Mouse (Mus musculus): ENCODE data around the gene Mepe. TPM values are rescaled to one million over a fixed set of nuclear protein-coding genes. Genes with fewer than 3 reads are reported as not detected.

Mepe gene
- total and polyA plus RNA-seq, 2 experiments from 2014 or later: not detected

DNA sequence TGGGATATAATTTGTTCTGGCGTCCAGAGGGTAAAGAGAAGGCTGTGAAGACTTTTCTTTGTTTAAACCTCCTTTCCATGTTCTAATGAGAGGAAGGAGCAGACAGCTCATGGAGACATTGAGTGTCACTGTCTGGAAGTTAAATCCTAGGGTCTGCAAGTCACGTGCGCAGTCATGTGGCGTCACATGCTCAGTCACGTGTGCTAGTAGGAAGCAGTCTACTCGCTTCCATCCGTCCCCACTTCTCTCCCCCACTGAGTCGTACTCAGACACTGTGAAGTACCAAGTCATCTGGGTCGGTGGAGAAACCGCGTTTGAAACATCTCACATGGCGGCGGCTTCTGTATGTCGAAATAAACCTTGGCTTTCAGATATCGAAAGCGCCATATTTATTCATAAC is 60.4 kb downstream of the Mepe start:
- WGBS: 93% methylated on average over 16 of the region's 16 CpGs
- DNase-seq (ENCODE audit: low spot score): no peak

DNA sequence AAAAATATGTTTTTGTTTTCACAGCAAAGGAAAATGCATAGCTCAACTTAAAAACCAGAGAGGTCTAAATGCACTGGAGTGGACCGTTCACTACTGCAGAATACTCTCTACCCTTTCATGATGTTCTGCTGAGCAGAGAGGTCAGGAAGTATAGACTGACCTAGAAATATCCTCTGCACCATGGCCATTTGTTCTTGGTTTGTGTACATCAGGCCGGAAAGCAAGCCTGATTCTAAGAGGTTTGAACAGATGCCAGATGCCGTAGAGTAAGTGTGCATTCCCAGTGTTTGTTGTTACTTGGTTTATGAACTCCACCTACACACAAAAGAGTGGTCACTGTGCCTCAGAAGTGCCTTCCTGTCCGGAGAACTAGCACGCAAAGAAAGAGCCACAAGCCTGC is 61.8 kb downstream of the Mepe start:
- Histone ChIP-seq H3K4me1 (ENCODE audit: insufficient read depth, low read length) (no peaks in the 10 kb centered on the region), H3K27me3 (ENCODE audit: insufficient read depth, low read length) (no peaks in the 10 kb centered on the region), H3K4me2 (ENCODE audit: low read depth, low read length, poor library complexity, severe bottlenecking) (no peak overlapping the region), H3K4me3 (ENCODE audit: low read depth, low read length) (no peak overlapping the region), H3K9ac (replicated peaks; ENCODE audit: low read length, poor library complexity, severe bottlenecking) (no peak overlapping the region), H3K9me3 (ENCODE audit: low read length) (no peaks in the 10 kb centered on the region), H3K27ac (ENCODE audit: low read depth, low read length) (no peak overlapping the region), H3K36me3 (ENCODE audit: insufficient read depth, low read length) (no peaks in the 10 kb centered on the region)
- no peak for TF ChIP-seq CTCF (IDR thresholded peaks at IDR 0.05)
- WGBS: 83% methylated on average over 5 of the region's 5 CpGs
- ATAC-seq (ENCODE audit: low FRiP score) (no peak), DNase-seq (ENCODE audit: low spot score) (no peak)

More for the DNA sequence above, 60.4 kb downstream of the Mepe start:
- no peak for ATAC-seq (ENCODE audit: low FRiP score)
- TF ChIP-seq CTCF (IDR thresholded peaks at IDR 0.05): no peak
- H3K9ac ChIP-seq (replicated peaks; ENCODE audit: low read length, poor library complexity, severe bottlenecking): no peak overlapping the region
- H3K4me1 ChIP-seq (ENCODE audit: insufficient read depth, low read length): no peaks in the 10 kb centered on the region
- no peak overlapping the region for H3K4me3 ChIP-seq (ENCODE audit: low read depth, low read length)
- no peak overlapping the region for H3K4me2 ChIP-seq (ENCODE audit: low read depth, low read length, poor library complexity, severe bottlenecking)
- H3K27ac ChIP-seq (ENCODE audit: low read depth, low read length): no peak overlapping the region
- H3K27me3 ChIP-seq (ENCODE audit: insufficient read depth, low read length): no peaks in the 10 kb centered on the region
- no peaks in the 10 kb centered on the region for H3K36me3 ChIP-seq (ENCODE audit: insufficient read depth, low read length)
- no peaks in the 10 kb centered on the region for H3K9me3 ChIP-seq (ENCODE audit: low read length)

Small RNAs within 50 kb of the gene (microRNA-seq; reads per million reads assigned to microRNA genes)
- gene Gm23616 (ENCODE audit: borderline number of aligned reads): not detected

Other genes with a start within 250 kb of the Mepe start
- not detected in 2 replicates for gene Gm17660, start 247.7 kb upstream of the Mepe start, total RNA-seq (2014; rRNA removed)
- gene Gm17660, start 247.7 kb upstream of the Mepe start, polyA plus RNA-seq (2015; fragmentation: Nextera tagmentation; extraction: Ambion mirVana): 0.83 and 1.1 TPM in 2 replicates
- 438 and 529 TPM in 2 replicates for gene Sparcl1, start 211.6 kb upstream of the Mepe start, total RNA-seq (2014; rRNA removed)
- gene Sparcl1, start 211.6 kb upstream of the Mepe start, polyA plus RNA-seq (2015; fragmentation: Nextera tagmentation; extraction: Ambion mirVana): 358 and 444 TPM in 2 replicates
- gene Dspp, start 154.6 kb upstream of the Mepe start, total RNA-seq (2014; rRNA removed): not detected in 2 replicates
- not detected in 2 replicates for gene Dspp, start 154.6 kb upstream of the Mepe start, polyA plus RNA-seq (2015; fragmentation: Nextera tagmentation; extraction: Ambion mirVana)
- gene Dmp1, start 122.7 kb upstream of the Mepe start, total RNA-seq (2014; rRNA removed): not detected in 2 replicates
- gene Dmp1, start 122.7 kb upstream of the Mepe start, polyA plus RNA-seq (2015; fragmentation: Nextera tagmentation; extraction: Ambion mirVana): 0.23 and 0.28 TPM in 2 replicates
- gene Ibsp, start 26.2 kb upstream of the Mepe start, total RNA-seq (2014; rRNA removed): 0.16 TPM in 1 of 2 replicates, not detected in the other
- 0.10 TPM in 1 of 2 replicates, not detected in the other for gene Ibsp, start 26.2 kb upstream of the Mepe start, polyA plus RNA-seq (2015; fragmentation: Nextera tagmentation; extraction: Ambion mirVana)
- 14.3 and 18.4 TPM in 2 replicates for gene Spp1, start 109.8 kb downstream of the Mepe start, total RNA-seq (2014; rRNA removed)
- 25.9 and 31.2 TPM in 2 replicates for gene Spp1, start 109.8 kb downstream of the Mepe start, polyA plus RNA-seq (2015; fragmentation: Nextera tagmentation; extraction: Ambion mirVana)
- 25.8 and 29.1 TPM in 2 replicates for gene Pkd2, start 134.1 kb downstream of the Mepe start, total RNA-seq (2014; rRNA removed)
- gene Pkd2, start 134.1 kb downstream of the Mepe start, polyA plus RNA-seq (2015; fragmentation: Nextera tagmentation; extraction: Ambion mirVana): 4.8 and 5.2 TPM in 2 replicates
- 7.2 and 7.3 TPM in 2 replicates for gene BC005561, start 183.0 kb downstream of the Mepe start, total RNA-seq (2014; rRNA removed)
- 6.5 and 9.5 TPM in 2 replicates for gene BC005561, start 183.0 kb downstream of the Mepe start, polyA plus RNA-seq (2015; fragmentation: Nextera tagmentation; extraction: Ambion mirVana)